Mouse (Mus musculus) CH12.LX (cell line): ENCODE data around the gene Avpr2. TPM values are rescaled to one million over a fixed set of nuclear protein-coding genes. Genes with fewer than 3 reads are reported as not detected.

ENCODE experiments used
- DNase-seq: peaks from one replicate; pipeline ENCODE4 v3.0.0-alpha.2; 2013; ENCODE audit errors: extremely low read depth
- H3K27ac ChIP-seq: 2 replicates; pipeline ENCODE4 v1.5.1; 2012; ENCODE audit warnings: low read depth, mild to moderate bottlenecking, control low read depth, moderate library complexity; ENCODE audit not compliant: insufficient read depth
- H3K27me3 ChIP-seq: replicated peaks from 2 replicates; pipeline ENCODE3; 2012; ENCODE audit warnings: inconsistent platforms
- H3K36me3 ChIP-seq, 2 experiments: replicated peaks in 1 of 2; 2 replicates each; pipeline versions ENCODE3 to v1.6.1; 2012; ENCODE audit warnings: inconsistent platforms in 1 of 2, low read length in 1 of 2, mild to moderate bottlenecking in 1 of 2, mixed read lengths in 1 of 2, moderate library complexity in 1 of 2; ENCODE audit not compliant: control insufficient read depth in 1 of 2, insufficient read depth in 1 of 2
- H3K4me1 ChIP-seq, 2 experiments: 2 replicates each; pipeline ENCODE4 v1.6.1; 2012; ENCODE audit warnings: inconsistent platforms in 1 of 2, moderate library complexity in 1 of 2; ENCODE audit not compliant: insufficient read depth in 2 of 2, control insufficient read depth in 1 of 2
- H3K4me2 ChIP-seq: 2 replicates; pipeline ENCODE4 v1.6.1; 2012; ENCODE audit warnings: low read depth, mild to moderate bottlenecking, control low read depth; ENCODE audit not compliant: poor library complexity, insufficient read depth, severe bottlenecking
- H3K4me3 ChIP-seq, 3 experiments: fragments of 150-350 bp in 1 of 3; sonication (generic) in 1 of 3; replicated peaks in 1 of 3; 2 replicates each; pipeline versions ENCODE3 to v1.5.1; 2011 to 2012; ENCODE audit warnings: low read depth in 2 of 3, low read length in 2 of 3, mild to moderate bottlenecking in 2 of 3, moderate library complexity in 2 of 3, control low read depth in 1 of 3, improper control_type of control experiment in 1 of 3, inconsistent platforms in 1 of 3, mixed read lengths in 1 of 3; ENCODE audit not compliant: poor library complexity in 1 of 3
- H3K79me2 ChIP-seq: replicated peaks from 2 replicates; pipeline ENCODE4 v1.6.1; 2012; ENCODE audit warnings: mild to moderate bottlenecking, moderate library complexity; ENCODE audit not compliant: control insufficient read depth, poor library complexity, insufficient read depth, severe bottlenecking; ENCODE audit errors: extremely low read depth
- H3K9ac ChIP-seq: 2 replicates; pipeline ENCODE4 v1.6.1; 2012; ENCODE audit warnings: low read depth, mild to moderate bottlenecking, control low read depth, moderate library complexity; ENCODE audit not compliant: insufficient read depth
- H3K9me3 ChIP-seq: replicated peaks from 2 replicates; pipeline ENCODE3; 2012; ENCODE audit warnings: low read length, inconsistent platforms, mixed read lengths
- CHD1 ChIP-seq: IDR thresholded peaks from 2 replicates; pipeline ENCODE4 v1.6.1; 2012; ENCODE audit warnings: low read depth, low read length, improper control_type of control experiment, inconsistent platforms
- CHD2 ChIP-seq: IDR thresholded peaks from 2 replicates; pipeline ENCODE4 v1.6.1; 2011; ENCODE audit warnings: low read length, improper control_type of control experiment
- CTCF ChIP-seq, 2 experiments: IDR thresholded peaks in 1 of 2; conservative IDR thresholded peaks in 1 of 2; 2 replicates each; pipeline ENCODE4 v1.5.1; 2011 to 2012; ENCODE audit warnings: low read depth in 2 of 2, low read length in 2 of 2, improper control_type of control experiment in 1 of 2, inconsistent platforms in 1 of 2, mild to moderate bottlenecking in 1 of 2, moderate library complexity in 1 of 2
- ELF1 ChIP-seq: IDR thresholded peaks from 2 replicates; pipeline ENCODE4 v1.6.1; 2014; ENCODE audit warnings: low read depth, mild to moderate bottlenecking, inconsistent platforms, low read length, improper control_type of control experiment
- EP300 ChIP-seq: IDR thresholded peaks from 2 replicates; pipeline ENCODE4 v1.6.1; 2011; ENCODE audit warnings: low read length, improper control_type of control experiment
- ETS1 ChIP-seq: conservative IDR thresholded peaks from 2 replicates; pipeline ENCODE4 v1.6.1; 2012; ENCODE audit warnings: low read depth, mild to moderate bottlenecking, inconsistent platforms, low read length, improper control_type of control experiment, moderate library complexity
- GABPA ChIP-seq: IDR thresholded peaks from 2 replicates; pipeline ENCODE4 v1.6.1; 2012; ENCODE audit warnings: low read depth, low read length, improper control_type of control experiment, inconsistent platforms; ENCODE audit not compliant: insufficient replicate concordance
- HCFC1 ChIP-seq: IDR thresholded peaks from 2 replicates; pipeline ENCODE4 v1.6.1; 2012; ENCODE audit warnings: low read depth, mild to moderate bottlenecking, inconsistent platforms, low read length, improper control_type of control experiment
- IRF4 ChIP-seq: IDR thresholded peaks from 2 replicates; pipeline ENCODE4 v1.6.1; 2014; ENCODE audit warnings: low read depth, mild to moderate bottlenecking, inconsistent platforms, low read length, improper control_type of control experiment
- JUN ChIP-seq: IDR thresholded peaks from 2 replicates; pipeline ENCODE4 v1.6.1; 2011; ENCODE audit warnings: low read depth, mild to moderate bottlenecking, low read length, improper control_type of control experiment, moderate library complexity; ENCODE audit not compliant: insufficient read depth
- MAFK ChIP-seq: IDR thresholded peaks from 2 replicates; pipeline ENCODE4 v1.6.1; 2011; ENCODE audit warnings: low read length, improper control_type of control experiment; ENCODE audit not compliant: insufficient replicate concordance
- MAX ChIP-seq: IDR thresholded peaks from 2 replicates; pipeline ENCODE4 v1.6.1; 2011; ENCODE audit warnings: low read length, improper control_type of control experiment
- MAZ ChIP-seq: IDR thresholded peaks from 2 replicates; pipeline ENCODE4 v1.6.1; 2012; ENCODE audit warnings: low read depth, mild to moderate bottlenecking, inconsistent platforms, low read length, improper control_type of control experiment, moderate library complexity
- MEF2A ChIP-seq: IDR thresholded peaks from 2 replicates; pipeline ENCODE4 v1.6.1; 2014; ENCODE audit warnings: low read depth, mild to moderate bottlenecking, inconsistent platforms, low read length, improper control_type of control experiment, borderline replicate concordance
- NRF1 ChIP-seq: IDR thresholded peaks from 2 replicates; pipeline ENCODE4 v1.6.1; 2014; ENCODE audit warnings: low read depth, mild to moderate bottlenecking, inconsistent platforms, low read length, improper control_type of control experiment, moderate library complexity
- POLR2A ChIP-seq: IDR thresholded peaks from 2 replicates; pipeline ENCODE4 v1.6.1; 2011; ENCODE audit warnings: low read depth, mild to moderate bottlenecking, improper control_type of control experiment, low read length
- POLR2AphosphoS2 ChIP-seq: IDR thresholded peaks from 2 replicates; pipeline ENCODE4 v1.6.1; 2011; ENCODE audit warnings: low read depth, low read length, improper control_type of control experiment
- RAD21 ChIP-seq: IDR thresholded peaks from 2 replicates; pipeline ENCODE4 v1.6.1; 2011; ENCODE audit warnings: low read depth, mild to moderate bottlenecking, low read length, improper control_type of control experiment, moderate library complexity
- RCOR1 ChIP-seq: conservative IDR thresholded peaks from 2 replicates; pipeline ENCODE4 v1.6.1; 2012; ENCODE audit warnings: low read depth, mild to moderate bottlenecking, inconsistent platforms, low read length, improper control_type of control experiment
- TBP ChIP-seq: conservative IDR thresholded peaks from 2 replicates; pipeline ENCODE4 v1.6.1; 2011; ENCODE audit warnings: low read depth, low read length, improper control_type of control experiment
- TCF12 ChIP-seq: IDR thresholded peaks from 2 replicates; pipeline ENCODE4 v1.6.1; 2014; ENCODE audit warnings: low read depth, mild to moderate bottlenecking, inconsistent platforms, low read length, improper control_type of control experiment
- USF1 ChIP-seq: IDR thresholded peaks from 2 replicates; pipeline ENCODE4 v1.6.1; 2014; ENCODE audit warnings: low read depth, mild to moderate bottlenecking, inconsistent platforms, low read length, improper control_type of control experiment
- ZC3H11A ChIP-seq: IDR thresholded peaks from 2 replicates; pipeline ENCODE4 v1.6.1; 2012; ENCODE audit warnings: low read depth, mild to moderate bottlenecking, inconsistent platforms, low read length, improper control_type of control experiment
- ZMIZ1 ChIP-seq: IDR thresholded peaks from 2 replicates; pipeline ENCODE4 v1.6.1; 2012; ENCODE audit warnings: low read depth, mild to moderate bottlenecking, inconsistent platforms, low read length, improper control_type of control experiment
- ZNF384 ChIP-seq: IDR thresholded peaks from 2 replicates; pipeline ENCODE4 v1.6.1; 2012; ENCODE audit warnings: low read depth, low read length, improper control_type of control experiment, inconsistent platforms
- dilution Hi-C: fragments of 300-500 bp; cut with MboI; formaldehyde crosslinking; loops from 2 replicates; pipeline ENCODE4 v1.14.3; 2020; ENCODE audit warnings: low sequenced_read_pairs; ENCODE audit not compliant: extremely low pct_unique_long_range_greater_than_20kb, extremely low pct_ligation_motif_present
- in situ Hi-C: fragments of 300-500 bp; cut with MboI; formaldehyde crosslinking; loops from 3 replicates; pipeline ENCODE4 v1.14.3; 2019; ENCODE audit warnings: low sequenced_read_pairs, low pct_ligation_motif_present, low pct_unique_long_range_greater_than_20kb, mixed read lengths
- polyA plus RNA-seq: library from polyadenylated mRNA; unstranded; fragments of >175 nt; gene quantifications from 2 replicates; pipeline ENCODE4 v1.2.1, GENCODE M21; 2012; ENCODE audit warnings: low read depth; ENCODE audit not compliant: insufficient read length
- total RNA-seq, 2 experiments: library from RNA; depleted of rRNA; stranded (reverse); fragments of 300-350 nt in 1 of 2; fragments of >200 nt in 1 of 2; gene quantifications; 2 replicates each; pipeline ENCODE4 v1.2.3; 2012 to 2014

Gene Avpr2
- total and polyA plus RNA-seq, 3 experiments, result 0.20 to 0.34 TPM; not detected in 1

GRCm38 (mm10) chrX:73911156-73911555 lies 19.3 kb downstream of the Avpr2 start:
- DNase-seq, result no peak

GRCm38 (mm10) chrX:73911588-73911987 lies 19.7 kb downstream of the Avpr2 start:
- H3K4me1 ChIP-seq, result peaks cover 8 to 39% of the 10 kb centered on the region in 2 experiments

More at GRCm38 (mm10) chrX:73911156-73911555, 19.3 kb downstream of the Avpr2 start:
- 0 out of 2 replicates have a peak, but pooled peaks have one; percentile 14 for TF ChIP-seq ELF1
- no peak for TF ChIP-seq RCOR1
- peak; percentile 54; the same call in 1 of the 2 replicates for TF ChIP-seq POLR2A
- dilution Hi-C loops, result no loop called here
- H3K27me3 ChIP-seq, result no peaks in the 10 kb centered on the region
- H3K79me2 ChIP-seq, result no peaks in the 10 kb centered on the region; the same call in 1 of the 2 replicates
- peak overlapping the region; percentile 45 to 79 (median 60) for H3K4me3 ChIP-seq
- H3K36me3 ChIP-seq, result peaks cover 8 to 15% of the 10 kb centered on the region in 2 experiments
- no peaks in the 10 kb centered on the region for H3K9me3 ChIP-seq
- in situ Hi-C loops, result no loop called here
- peak overlapping the region; percentile 69 for H3K27ac ChIP-seq
- peak overlapping the region; percentile 39 for H3K9ac ChIP-seq
- H3K4me2 ChIP-seq, result peak overlapping the region; percentile 76; the same call in 1 of the 2 replicates
- peaks cover 8 to 39% of the 10 kb centered on the region in 2 experiments for H3K4me1 ChIP-seq

DNA sequence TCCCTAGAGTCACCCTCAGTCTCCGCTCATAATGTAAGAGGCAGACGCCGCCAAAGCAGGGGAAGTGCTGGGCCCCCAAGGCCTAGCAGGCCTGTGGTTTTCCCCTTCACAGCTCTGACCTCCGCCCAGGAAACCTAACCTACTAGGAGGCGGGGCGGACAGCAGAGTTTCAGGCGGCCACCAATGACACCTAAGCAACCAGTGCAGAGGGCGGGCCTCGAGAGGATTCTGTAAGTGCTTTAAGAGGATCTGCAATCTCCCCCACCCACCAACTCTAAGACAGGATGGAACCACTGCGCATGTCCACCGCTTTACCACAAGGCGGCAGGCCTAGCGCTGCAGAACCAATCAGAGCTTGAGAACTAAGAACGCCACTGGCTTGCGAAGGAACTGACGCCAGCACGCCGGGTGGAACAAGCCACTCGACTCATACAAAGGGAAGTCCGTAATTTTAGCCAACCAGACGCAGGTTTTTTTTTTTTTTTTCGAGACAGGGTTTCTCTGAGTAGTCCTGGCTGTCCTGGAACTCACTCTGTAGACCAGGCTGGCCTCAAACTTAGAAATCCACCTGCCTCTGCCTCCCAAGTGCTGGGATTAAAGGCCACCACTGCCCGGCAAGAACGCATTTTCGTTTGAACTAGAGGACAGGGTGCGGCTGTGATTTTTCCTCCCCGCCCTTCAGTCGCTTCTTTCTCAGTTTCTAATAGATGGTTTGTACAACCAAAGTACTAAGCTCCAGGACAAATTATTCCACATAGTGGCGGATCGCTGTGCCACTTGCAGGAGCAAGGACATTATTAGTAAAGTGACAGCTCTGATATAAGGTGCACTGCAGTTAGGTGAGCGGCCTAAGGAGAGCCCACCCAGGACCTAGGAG lies 23.2 kb downstream of the Avpr2 start:
- peaks cover 4% of the 10 kb centered on the region for H3K79me2 ChIP-seq
- peaks cover 30 to 33% of the 10 kb centered on the region in 2 experiments for H3K36me3 ChIP-seq
- in situ Hi-C loops (no loop called here), dilution Hi-C loops (no loop called here)
- H3K27ac ChIP-seq, result peak overlapping the region; percentile 81
- no peaks in the 10 kb centered on the region for H3K9me3 ChIP-seq
- DNase-seq, result peak; percentile 97
- H3K4me2 ChIP-seq, result peak overlapping the region; percentile 56; the same call in 1 of the 2 replicates
- peak overlapping the region; percentile 19 to 40 (median 39) for H3K4me3 ChIP-seq
- peak overlapping the region; percentile 74 for H3K9ac ChIP-seq
- H3K4me1 ChIP-seq, result peaks cover 8 to 39% of the 10 kb centered on the region in 2 experiments
- H3K27me3 ChIP-seq, result no peaks in the 10 kb centered on the region
- TF ChIP-seq MAX (no peak), HCFC1 (peak; percentile 56), TBP (0 out of 2 replicates have a peak, but pooled peaks have one; percentile 21), JUN (no peak), MEF2A (peak; percentile 16; the same call in 1 of the 2 replicates), CTCF (conservative IDR thresholded peaks at IDR 0.05 in 1 of 2, IDR thresholded peaks at IDR 0.05 in 1 of 2; ENCODE audit: low read depth in 2 of 2, low read length in 2 of 2) (no peak), ZMIZ1 (no peak), ETS1 (no peak), ZNF384 (peak; percentile 90), POLR2A (peak; percentile 65; the same call in 1 of the 2 replicates), ELF1 (peak; percentile 36; the same call in 1 of the 2 replicates), EP300 (0 out of 2 replicates have a peak, but pooled peaks have one; percentile 15), ZC3H11A (no peak), POLR2AphosphoS2 (peak; percentile 71)

More at GRCm38 (mm10) chrX:73911588-73911987, 19.7 kb downstream of the Avpr2 start:
- Histone ChIP-seq H3K9ac (peak overlapping the region; percentile 39; the same call in 1 of the 2 replicates), H3K9me3 (no peaks in the 10 kb centered on the region), H3K27ac (peak overlapping the region; percentile 69), H3K79me2 (no peaks in the 10 kb centered on the region; the same call in 1 of the 2 replicates), H3K4me2 (peak overlapping the region; percentile 76), H3K27me3 (no peaks in the 10 kb centered on the region), H3K36me3 (peaks cover 4 to 11% of the 10 kb centered on the region in 2 experiments), H3K4me3 (peak overlapping the region in 2 of 3 experiments; percentile 60 to 79)
- DNase-seq, result no peak
- dilution Hi-C loops, result no loop called here
- in situ Hi-C loops, result no loop called here
- no peak for TF ChIP-seq TCF12
- no peak for TF ChIP-seq CHD1
- TF ChIP-seq IRF4, result 0 out of 2 replicates have a peak, but pooled peaks have one; percentile 19
- peak; percentile 53; the same call in 1 of the 2 replicates for TF ChIP-seq MAZ
- peak; percentile 51; the same call in 1 of the 2 replicates for TF ChIP-seq EP300
- TF ChIP-seq ETS1, result no peak
- TF ChIP-seq MAFK, result no peak
- no peak for TF ChIP-seq MAX
- TF ChIP-seq MEF2A, result 0 out of 2 replicates have a peak, but pooled peaks have one; percentile 59
- TF ChIP-seq USF1, result no peak
- TF ChIP-seq TBP, result no peak
- peak; percentile 25; the same call in 1 of the 2 replicates for TF ChIP-seq CHD2
- TF ChIP-seq HCFC1, result no peak
- no peak for TF ChIP-seq RAD21
- no peak for TF ChIP-seq GABPA
- TF ChIP-seq NRF1, result no peak
